Mouse (Mus musculus): ENCODE data around the gene Gm10799.
"Not testable (repeated sequence)": the region's sequence is repeated elsewhere in the genome, so short reads cannot be mapped to it uniquely, and the experiment has no call there.

Gm10799 gene

GRCm38 (mm10) chr2:104068450-104068849 lies at the start of gene Gm10799:
Gm10799 (minus strand) TSS chr2:104068550.
- in situ Hi-C loops (cut with MboI, MseI): not testable (repeated sequence)

- in situ Hi-C loops (cut with MboI, MseI): not testable (repeated sequence)
Observed at GRCm38 (mm10) chr2:104117173-104117572, 48.8 kb upstream of the Gm10799 start.

GRCm38 (mm10) chr2:104114898-104115297 lies 46.5 kb upstream of the Gm10799 start:
- in situ Hi-C loops (cut with MboI, MseI): no loop called here

GRCm38 (mm10) chr2:104113563-104113962 lies 45.2 kb upstream of the Gm10799 start:
- in situ Hi-C loops (cut with MboI, MseI): not testable (repeated sequence)

- in situ Hi-C loops (cut with MboI, MseI): not testable (repeated sequence)
Observed at GRCm38 (mm10) chr2:104111170-104111797, 42.9 kb upstream of the Gm10799 start.

- in situ Hi-C loops (cut with MboI, MseI): no loop called here
Observed at GRCm38 (mm10) chr2:104110031-104110430, 41.7 kb upstream of the Gm10799 start.

- in situ Hi-C loops (cut with MboI, MseI): no loop called here
Observed at GRCm38 (mm10) chr2:104109528-104109927, 41.2 kb upstream of the Gm10799 start.

GRCm38 (mm10) chr2:104109021-104109420 lies 40.7 kb upstream of the Gm10799 start:
- in situ Hi-C loops (cut with MboI, MseI): not testable (repeated sequence)

- in situ Hi-C loops (cut with MboI, MseI): no loop called here
Observed at GRCm38 (mm10) chr2:104104800-104105199, 36.5 kb upstream of the Gm10799 start.

- in situ Hi-C loops (cut with MboI, MseI): no loop called here
Observed at GRCm38 (mm10) chr2:104099946-104100345, 31.6 kb upstream of the Gm10799 start.

- in situ Hi-C loops (cut with MboI, MseI): no loop called here
Observed at GRCm38 (mm10) chr2:104099231-104099585, 30.9 kb upstream of the Gm10799 start.

- in situ Hi-C loops (cut with MboI, MseI): no loop called here
Observed at GRCm38 (mm10) chr2:104098529-104099230, 30.3 kb upstream of the Gm10799 start.

- in situ Hi-C loops (cut with MboI, MseI): not testable (repeated sequence)
Observed at GRCm38 (mm10) chr2:104097396-104097795, 29.0 kb upstream of the Gm10799 start.

GRCm38 (mm10) chr2:104096796-104097195 lies 28.4 kb upstream of the Gm10799 start:
- in situ Hi-C loops (cut with MboI, MseI): not testable (repeated sequence)

GRCm38 (mm10) chr2:104096256-104096655 lies 27.9 kb upstream of the Gm10799 start:
- in situ Hi-C loops (cut with MboI, MseI): no loop called here

GRCm38 (mm10) chr2:104095741-104096213 lies 27.4 kb upstream of the Gm10799 start, which contains the start of gene Cd59a:
Cd59a (plus strand) TSS chr2:104095801.
- in situ Hi-C loops (cut with MboI, MseI): no loop called here

- in situ Hi-C loops (cut with MboI, MseI): no loop called here
Observed at GRCm38 (mm10) chr2:104093305-104093704, 25.0 kb upstream of the Gm10799 start.

GRCm38 (mm10) chr2:104087562-104087961 lies 19.2 kb upstream of the Gm10799 start:
- in situ Hi-C loops (cut with MboI, MseI): not testable (repeated sequence)

- in situ Hi-C loops (cut with MboI, MseI): not testable (repeated sequence)
Observed at GRCm38 (mm10) chr2:104084027-104084426, 15.7 kb upstream of the Gm10799 start.

- in situ Hi-C loops (cut with MboI, MseI): no loop called here
Observed at GRCm38 (mm10) chr2:104082474-104082873, 14.1 kb upstream of the Gm10799 start.

GRCm38 (mm10) chr2:104081436-104082050 lies 13.2 kb upstream of the Gm10799 start:
- in situ Hi-C loops (cut with MboI, MseI): not testable (repeated sequence)

GRCm38 (mm10) chr2:104078285-104078684 lies 9.9 kb upstream of the Gm10799 start:
- in situ Hi-C loops (cut with MboI, MseI): loop anchor here (10.0 kb wide), 1 partner anchor 1743 kb away; no protein-coding TSS in a partner anchor
